ENCODE assay signal across 8 mouse cellular contexts in genomic region chr7:27487740-27488268, GRCm38 (mm10). TPM values are rescaled to one million over a fixed set of nuclear protein-coding genes. Genes with fewer than 3 reads are reported as not detected.
DNase-seq lines count a peak whose midpoint lies in the region; ATAC-seq and TF ChIP-seq lines count a peak whose summit lies in the region.

No protein-coding gene starts in this region.

- TF ChIP-seq CTCF in kidney, postnatal 0 days (IDR thresholded peaks at IDR 0.05; ENCODE audit: low read depth), result no peak

- peak overlapping the region; percentile 75 for H3K4me2 ChIP-seq in heart, embryonic 12.5 days
- H3K4me2 ChIP-seq in kidney, postnatal 0 days (ENCODE audit: low read length), result peak overlapping the region; percentile 85
- peak overlapping the region; percentile 80 for H3K4me2 ChIP-seq in lung, embryonic 15.5 days

- no peak for ATAC-seq in heart, embryonic 12.5 days (ENCODE audit: insufficient number of reproducible peaks, low FRiP score)
- no peak for ATAC-seq in kidney, postnatal 0 days (replicated peaks; ENCODE audit: low FRiP score, low read depth)
- no peak for ATAC-seq in lung, embryonic 15.5 days (ENCODE audit: borderline replicate concordance, extremely low read depth, low FRiP score, low TSS enrichment)

- H3K27ac ChIP-seq in heart, embryonic 12.5 days (ENCODE audit: poor library complexity, severe bottlenecking), result peak overlapping the region; percentile 98
- H3K27ac ChIP-seq in kidney, postnatal 0 days, result peak overlapping the region; percentile 97
- peak overlapping the region; percentile 98 for H3K27ac ChIP-seq in lung, embryonic 15.5 days

- no peaks in the 10 kb centered on the region for H3K27me3 ChIP-seq in heart, embryonic 12.5 days (replicated peaks)
- no peaks in the 10 kb centered on the region for H3K27me3 ChIP-seq in kidney, postnatal 0 days (ENCODE audit: insufficient read depth, low read length)
- no peaks in the 10 kb centered on the region for H3K27me3 ChIP-seq in lung, embryonic 15.5 days

- peak overlapping the region; percentile 88 for H3K9ac ChIP-seq in heart, embryonic 12.5 days
- peak overlapping the region; percentile 82 for H3K9ac ChIP-seq in kidney, postnatal 0 days (ENCODE audit: low read depth, low read length)
- H3K9ac ChIP-seq in lung, embryonic 15.5 days, result peak overlapping the region; percentile 70

- peaks cover 20% of the 10 kb centered on the region for H3K36me3 ChIP-seq in heart, embryonic 12.5 days
- H3K36me3 ChIP-seq in kidney, postnatal 0 days (ENCODE audit: insufficient read depth, low read length), result 0 out of 2 replicates have a peak, but pooled peaks cover 5% of the 10 kb centered on the region
- 0 out of 2 replicates have a peak, but pooled peaks cover 11% of the 10 kb centered on the region for H3K36me3 ChIP-seq in lung, embryonic 15.5 days

- no peaks in the 10 kb centered on the region for H3K9me3 ChIP-seq in heart, embryonic 12.5 days (replicated peaks)
- no peaks in the 10 kb centered on the region for H3K9me3 ChIP-seq in kidney, postnatal 0 days (replicated peaks; ENCODE audit: low read length)
- no peaks in the 10 kb centered on the region for H3K9me3 ChIP-seq in lung, embryonic 15.5 days

- under 1% methylated on average over 13 of the region's 13 CpGs for WGBS in heart, embryonic 12.5 days
- WGBS in kidney, postnatal 0 days, result 2% methylated on average over 13 of the region's 13 CpGs
- whole genome bisulfite sequencing in lung, embryonic 15.5 days, result 2% methylated on average over 13 of the region's 13 CpGs

- peak; percentile 71 for DNase-seq in CD4-positive helper T cell, adult 2 months (ENCODE audit: low read depth, low spot score)
- DNase-seq in Muller cell, postnatal 12 days (ENCODE audit: inconsistent ontology term), result peak; percentile 76
- peak; percentile 60 to 69 for DNase-seq in cerebellum, postnatal 36 days
- DNase-seq in kidney, postnatal 0 days (ENCODE audit: low spot score), result peak; percentile 70
- peak; percentile 73 for DNase-seq in right cerebral cortex, postnatal 14 days
- DNase-seq in spleen, postnatal 14 days (ENCODE audit: low spot score in 2 of 2), result no peak

- peaks cover 41% of the 10 kb centered on the region for H3K4me1 ChIP-seq in heart, embryonic 12.5 days (replicated peaks)
- peaks cover 18% of the 10 kb centered on the region for H3K4me1 ChIP-seq in kidney, postnatal 0 days (replicated peaks; ENCODE audit: insufficient read depth, low read length)
- H3K4me1 ChIP-seq in lung, embryonic 15.5 days, result peaks cover 55% of the 10 kb centered on the region

- H3K4me3 ChIP-seq in heart, embryonic 12.5 days, result peak overlapping the region; percentile 75
- H3K4me3 ChIP-seq in kidney, postnatal 0 days (replicated peaks; ENCODE audit: low read depth, low read length), result peak overlapping the region; percentile 61
- peak overlapping the region; percentile 57 for H3K4me3 ChIP-seq in lung, embryonic 15.5 days

RNA-seq across cellular contexts. Expression of gene Sertad1, which starts 1.1 kb away (rescaled TPM):
- polyA plus RNA-seq in heart, embryonic 12.5 days (2016; fragmentation: Nextera tagmentation; extraction: Ambion mirVana), result 35.3 and 35.9 TPM in 2 replicates
- 41.6 and 44.3 TPM in 2 replicates for polyA plus RNA-seq in kidney, postnatal 0 days (2015; fragmentation: Nextera tagmentation; extraction: Ambion mirVana)
- polyA plus RNA-seq in lung, embryonic 15.5 days (2015; fragmentation: Nextera tagmentation; extraction: Ambion mirVana), result 48.5 and 49.6 TPM in 2 replicates

RNA-seq across cellular contexts. Expression of gene Prx, which starts 11.3 kb away (rescaled TPM):
- 3.3 and 3.5 TPM in 2 replicates for polyA plus RNA-seq in heart, embryonic 12.5 days (2016; fragmentation: Nextera tagmentation; extraction: Ambion mirVana)
- 4.1 and 4.7 TPM in 2 replicates for polyA plus RNA-seq in kidney, postnatal 0 days (2015; fragmentation: Nextera tagmentation; extraction: Ambion mirVana)
- 7.2 and 8.7 TPM in 2 replicates for polyA plus RNA-seq in lung, embryonic 15.5 days (2015; fragmentation: Nextera tagmentation; extraction: Ambion mirVana)

RNA-seq across cellular contexts. Expression of gene Sertad3, which starts 14.2 kb away (rescaled TPM):
- polyA plus RNA-seq in heart, embryonic 12.5 days (2016; fragmentation: Nextera tagmentation; extraction: Ambion mirVana), result 22.8 and 23.3 TPM in 2 replicates
- polyA plus RNA-seq in kidney, postnatal 0 days (2015; fragmentation: Nextera tagmentation; extraction: Ambion mirVana), result 24.0 and 25.3 TPM in 2 replicates
- polyA plus RNA-seq in lung, embryonic 15.5 days (2015; fragmentation: Nextera tagmentation; extraction: Ambion mirVana), result 28.6 and 31.1 TPM in 2 replicates

RNA-seq across cellular contexts. Expression of gene Hipk4, which starts 35.3 kb away (rescaled TPM):
- polyA plus RNA-seq in heart, embryonic 12.5 days (2016; fragmentation: Nextera tagmentation; extraction: Ambion mirVana), result 0.31 and 0.39 TPM in 2 replicates
- 0.45 and 0.57 TPM in 2 replicates for polyA plus RNA-seq in kidney, postnatal 0 days (2015; fragmentation: Nextera tagmentation; extraction: Ambion mirVana)
- 0.87 and 0.92 TPM in 2 replicates for polyA plus RNA-seq in lung, embryonic 15.5 days (2015; fragmentation: Nextera tagmentation; extraction: Ambion mirVana)

RNA-seq across cellular contexts. Expression of gene Blvrb, which starts 40.0 kb away (rescaled TPM):
- polyA plus RNA-seq in heart, embryonic 12.5 days (2016; fragmentation: Nextera tagmentation; extraction: Ambion mirVana), result 68.4 and 82.4 TPM in 2 replicates
- 33.4 and 40.1 TPM in 2 replicates for polyA plus RNA-seq in kidney, postnatal 0 days (2015; fragmentation: Nextera tagmentation; extraction: Ambion mirVana)
- 58.8 and 68.5 TPM in 2 replicates for polyA plus RNA-seq in lung, embryonic 15.5 days (2015; fragmentation: Nextera tagmentation; extraction: Ambion mirVana)

Comparison
In these comparisons a context has a peak if more than half of its experiments do, and no peak if none do; other contexts are left out.
1. DNase-seq: peak in CD4-positive helper T cell, adult 2 months (single experiment), Muller cell, postnatal 12 days (single experiment), cerebellum, postnatal 36 days (2 of 2), kidney, postnatal 0 days (single experiment) and right cerebral cortex, postnatal 14 days (single experiment); none in spleen, postnatal 14 days (0 of 2).
2. Peak in every context shown above with its lines, with median percentiles within 50 percentile points of each other: H3K27ac ChIP-seq, H3K4me2 ChIP-seq, H3K4me3 ChIP-seq and H3K9ac ChIP-seq.